Mouse (Mus musculus) natural killer cell, adult 2 months (primary cell): ENCODE measurements around the gene Hcn4.

Source experiments
- DNase-seq, 2 experiments: peaks; one replicate each; pipeline ENCODE4 v3.0.0; 2022; ENCODE audit warnings: low spot score in 2 of 2

Gene Hcn4

DNA sequence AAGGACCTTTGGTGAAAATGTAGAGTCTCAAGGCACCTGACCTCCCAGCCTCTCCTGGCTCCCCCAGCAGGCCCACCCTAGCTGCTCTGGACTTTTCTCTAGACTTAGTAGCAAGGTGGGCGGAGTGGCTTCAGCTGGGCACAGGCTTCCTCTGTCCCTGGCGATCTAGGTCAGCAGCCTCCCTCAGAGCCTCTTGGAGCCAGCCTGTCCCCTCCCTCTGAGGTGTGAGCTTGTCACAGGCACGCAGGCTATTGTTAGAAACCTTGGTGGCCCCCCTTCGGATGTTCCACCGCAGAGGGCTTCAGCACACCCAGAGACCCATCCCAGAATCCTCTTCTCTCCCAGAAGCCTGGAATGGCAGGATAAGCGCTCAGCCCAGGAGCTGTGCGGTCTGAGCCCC, 24.5 kb downstream of the Hcn4 start:
- DNase-seq = no peak

DNA sequence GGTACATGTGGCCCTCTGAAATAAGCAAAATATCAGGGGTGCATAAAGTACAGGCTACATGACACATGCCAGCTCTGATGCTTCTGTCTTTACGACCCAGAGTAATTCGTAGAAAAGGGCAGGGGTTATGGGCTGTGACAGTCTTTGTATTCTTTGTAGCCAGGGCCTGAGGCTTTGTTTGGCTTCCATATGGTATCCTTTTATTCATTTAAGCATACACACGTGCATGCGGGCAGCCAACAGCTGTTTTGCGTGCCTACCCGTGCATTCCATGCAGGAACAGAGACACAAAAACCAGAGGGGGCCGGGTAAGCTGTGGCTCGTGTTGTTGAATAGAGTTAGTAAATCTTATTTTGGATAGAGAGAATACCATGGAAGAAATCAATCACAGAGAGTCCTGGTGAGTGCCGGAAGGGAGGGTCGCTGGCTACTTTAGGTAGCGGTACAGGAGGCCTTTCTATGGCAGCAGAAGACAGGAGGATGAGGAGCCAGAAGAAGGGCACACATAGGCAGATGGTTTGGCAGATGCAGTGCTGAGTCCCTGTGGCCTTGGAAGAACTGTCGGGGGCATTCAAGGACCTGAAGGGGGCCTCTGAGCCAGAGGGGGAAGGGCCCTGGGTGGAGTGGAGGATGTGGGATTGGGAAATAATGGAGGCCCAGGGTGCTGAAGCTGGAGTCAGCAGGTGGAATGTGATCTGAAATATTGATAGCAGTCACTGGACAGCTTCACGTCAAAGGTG, 26.5 kb downstream of the Hcn4 start:
- DNase-seq = no peak

DNA sequence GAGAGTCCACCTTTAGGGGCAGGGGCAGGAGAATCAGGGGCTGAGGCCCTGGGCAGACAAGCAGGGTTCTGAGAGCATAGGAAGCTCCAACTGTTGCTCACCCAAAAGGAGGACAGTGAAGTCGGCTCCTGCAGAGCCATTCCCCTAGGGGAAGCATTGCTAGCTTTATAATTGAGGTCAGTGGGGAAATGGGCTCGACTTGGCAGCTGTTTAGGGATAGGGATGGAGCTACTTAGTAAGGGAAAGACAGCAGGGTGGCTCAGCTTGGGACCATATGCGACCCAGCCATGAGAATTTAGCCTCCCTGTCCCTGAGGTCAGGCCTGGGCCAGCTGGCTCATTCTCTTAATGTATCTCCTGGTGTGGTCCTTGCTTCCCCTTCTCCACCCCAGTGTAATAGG, 31.7 kb downstream of the Hcn4 start:
- DNase-seq = no peak

DNA sequence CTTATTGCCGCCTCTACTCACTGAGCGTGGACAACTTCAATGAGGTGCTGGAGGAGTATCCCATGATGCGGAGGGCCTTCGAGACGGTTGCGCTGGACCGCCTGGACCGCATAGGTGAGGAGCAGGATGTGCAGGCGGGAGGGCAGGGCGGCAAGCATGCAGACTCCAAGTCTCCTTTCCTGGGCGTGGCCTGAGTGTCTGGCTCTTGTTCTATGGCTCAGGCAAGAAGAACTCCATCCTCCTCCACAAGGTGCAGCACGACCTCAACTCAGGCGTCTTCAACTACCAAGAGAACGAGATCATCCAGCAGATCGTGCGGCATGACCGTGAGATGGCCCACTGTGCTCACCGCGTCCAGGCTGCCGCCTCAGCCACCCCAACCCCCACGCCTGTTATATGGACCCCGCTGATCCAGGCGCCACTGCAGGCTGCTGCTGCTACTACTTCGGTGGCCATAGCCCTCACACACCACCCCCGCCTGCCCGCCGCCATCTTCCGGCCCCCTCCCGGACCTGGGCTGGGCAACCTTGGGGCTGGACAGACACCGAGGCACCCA, 35.9 kb downstream of the Hcn4 start:
- DNase-seq = no peak

DNA sequence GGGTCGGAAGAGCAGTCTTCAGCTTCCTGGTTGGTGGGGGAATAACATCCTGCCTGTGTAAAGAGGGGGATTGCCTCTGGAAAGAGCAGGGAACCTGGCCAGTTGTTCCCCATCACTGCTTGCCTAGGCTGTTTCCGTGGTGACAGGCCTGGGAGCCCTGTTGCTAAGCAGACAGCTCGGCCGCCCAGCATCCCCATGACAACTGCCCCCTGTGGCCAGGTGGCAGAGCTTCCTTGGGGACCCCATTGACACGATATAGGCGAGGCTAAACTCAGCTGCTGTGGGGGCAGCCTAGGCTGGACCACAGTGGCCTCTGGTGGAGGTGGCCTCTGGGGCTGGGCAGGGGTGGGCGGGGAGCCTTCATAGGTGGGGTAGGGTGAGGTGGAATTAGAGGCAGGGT, 40.6 kb downstream of the Hcn4 start:
- DNase-seq = no peak

DNA sequence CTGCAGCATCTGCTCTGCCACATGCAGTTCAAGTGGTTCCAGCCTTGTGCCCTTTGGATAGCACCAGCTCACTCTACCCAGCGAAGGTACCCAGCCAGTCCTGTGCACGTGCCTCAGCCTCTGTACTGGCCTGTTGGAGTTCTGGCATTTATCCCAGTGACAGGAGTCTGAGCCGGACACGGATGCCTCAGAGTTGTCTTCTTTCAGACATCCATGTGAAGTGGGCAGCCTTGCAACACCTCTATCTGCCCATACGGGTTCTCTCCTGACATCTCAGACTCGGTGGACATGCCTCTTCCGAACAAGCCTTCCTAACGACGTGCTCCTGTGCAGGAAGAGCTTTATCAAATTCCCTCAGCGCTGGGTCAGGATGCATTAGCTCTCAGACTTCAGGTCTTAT, 47.9 kb downstream of the Hcn4 start:
- no peak for DNase-seq

DNA sequence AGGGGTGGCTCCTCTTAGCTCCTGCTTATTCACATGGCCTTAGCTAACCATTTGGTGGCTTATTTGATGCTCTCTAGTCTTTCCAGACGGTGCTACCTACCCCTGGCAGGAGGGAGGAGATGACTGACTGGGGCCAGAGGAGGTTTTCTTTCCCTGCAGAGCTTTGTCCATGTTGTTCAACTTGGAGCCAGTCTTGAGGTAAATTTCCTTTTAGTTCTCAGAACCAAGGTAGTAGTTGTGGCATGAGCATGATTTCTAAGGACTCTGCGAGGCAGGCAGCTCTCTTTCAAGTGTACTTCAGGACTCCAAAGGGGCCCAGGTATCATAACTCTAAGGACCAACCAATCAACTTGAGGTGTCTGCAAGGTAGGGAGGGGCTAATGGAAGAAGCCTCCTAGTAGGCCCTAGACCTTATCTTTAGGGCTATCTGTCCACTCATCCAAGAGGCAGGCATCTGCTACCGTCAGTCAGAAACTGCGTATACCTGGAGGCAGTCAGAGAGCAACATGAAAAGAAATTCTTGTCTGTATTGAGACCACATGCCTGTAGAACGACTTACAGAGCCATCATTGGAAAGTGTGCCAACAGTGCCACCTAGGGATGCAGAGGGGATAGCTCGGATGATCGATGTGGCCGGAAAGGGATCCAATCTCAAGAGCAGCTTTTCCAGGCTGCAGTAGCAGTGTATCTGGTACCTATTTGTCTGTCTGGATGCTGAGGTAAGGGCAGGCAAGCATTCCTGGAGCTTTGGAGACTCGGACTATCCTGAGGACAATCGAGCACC, 50.5 kb downstream of the Hcn4 start:
- no peak for DNase-seq

DNA sequence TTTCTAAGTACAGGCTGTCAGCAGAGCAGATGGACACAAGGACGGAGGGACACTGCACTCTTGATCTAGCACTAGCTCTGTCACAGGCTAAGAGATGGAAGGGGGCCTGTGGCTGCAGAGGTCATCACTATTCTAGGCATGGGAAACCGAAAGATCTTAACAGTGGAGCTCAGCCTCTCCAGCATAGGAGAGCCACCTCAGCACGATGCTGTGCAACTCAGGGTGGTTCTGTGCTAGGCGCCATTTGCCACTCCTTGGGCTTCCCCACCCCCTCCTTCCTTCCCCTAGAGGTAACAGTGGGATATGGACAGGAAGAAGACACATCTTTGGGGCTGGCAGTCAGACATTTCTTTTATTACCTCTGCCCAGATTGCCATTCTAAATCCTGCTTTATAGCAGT, 51.1 kb downstream of the Hcn4 start:
- DNase-seq = no peak

DNA sequence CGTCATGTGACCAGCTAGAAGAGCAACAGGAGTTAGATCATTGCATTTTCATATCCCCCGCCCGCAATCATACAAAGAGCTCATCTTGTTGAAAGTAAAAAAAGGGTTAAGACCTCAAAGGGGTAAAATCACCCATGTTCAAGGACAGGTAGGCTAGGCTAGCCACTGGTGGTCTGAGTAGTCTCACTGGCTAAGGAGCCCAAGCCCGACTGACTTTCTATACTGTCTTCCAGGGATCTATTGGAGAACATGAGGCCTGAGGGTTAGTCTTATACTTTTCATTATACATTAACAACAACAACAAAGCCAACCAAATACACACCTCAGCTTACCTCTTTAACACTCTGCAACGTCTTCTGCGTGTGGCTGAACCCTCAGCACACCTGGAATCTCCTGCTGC, 52.2 kb downstream of the Hcn4 start:
- DNase-seq = no peak

DNA sequence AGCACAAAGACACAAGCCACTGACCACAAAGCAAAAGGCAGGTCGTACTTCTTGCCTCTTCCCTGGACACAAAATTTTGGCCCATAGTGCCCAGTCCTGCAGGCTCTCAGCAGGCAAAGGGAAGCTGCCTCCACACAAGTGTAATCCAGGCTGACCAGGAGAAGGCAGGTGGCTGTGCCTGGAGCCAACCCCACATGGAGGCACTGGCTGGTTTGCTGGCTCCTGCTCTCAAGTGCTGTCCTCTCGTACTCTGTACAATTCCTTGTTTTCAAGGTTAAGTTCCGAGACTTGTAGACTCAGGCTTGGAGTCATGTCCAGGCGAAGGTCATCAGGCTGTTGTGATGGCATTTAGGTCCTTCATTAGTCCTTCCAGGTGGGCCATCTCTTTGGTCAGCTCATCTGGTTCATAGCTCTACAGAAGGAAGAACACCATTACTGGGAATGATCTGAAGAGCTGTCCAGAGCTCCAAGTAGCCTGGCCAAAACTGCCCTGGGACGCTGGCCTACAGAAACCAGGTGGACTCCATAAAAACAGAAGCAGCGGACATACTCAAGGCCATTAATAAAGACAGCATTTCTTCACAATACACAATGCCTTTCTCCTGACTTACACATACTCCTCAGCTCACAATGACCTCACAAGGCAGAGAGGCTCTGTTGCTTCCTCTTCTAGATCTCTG, 53.9 kb downstream of the Hcn4 start:
- DNase-seq = no peak

DNA sequence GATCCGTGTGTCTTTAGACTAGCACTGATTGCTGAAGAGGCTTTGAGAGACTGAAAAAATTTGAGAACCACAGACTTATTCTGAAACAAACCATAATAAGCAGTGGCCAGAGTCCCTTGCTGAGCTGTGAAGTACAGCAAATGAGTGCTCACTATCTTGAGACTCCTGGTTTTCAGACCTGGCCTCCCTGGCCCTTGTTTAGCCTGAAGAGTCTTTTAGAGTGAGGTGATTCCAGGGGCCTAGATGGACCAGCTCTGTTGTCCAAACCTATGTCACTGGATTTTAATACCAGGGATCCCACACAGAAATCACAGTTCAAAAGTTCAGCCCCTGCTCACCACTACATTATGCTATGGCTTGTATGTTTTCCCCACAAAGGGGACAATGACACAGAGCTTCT, 56.6 kb downstream of the Hcn4 start:
- no peak for DNase-seq

DNA sequence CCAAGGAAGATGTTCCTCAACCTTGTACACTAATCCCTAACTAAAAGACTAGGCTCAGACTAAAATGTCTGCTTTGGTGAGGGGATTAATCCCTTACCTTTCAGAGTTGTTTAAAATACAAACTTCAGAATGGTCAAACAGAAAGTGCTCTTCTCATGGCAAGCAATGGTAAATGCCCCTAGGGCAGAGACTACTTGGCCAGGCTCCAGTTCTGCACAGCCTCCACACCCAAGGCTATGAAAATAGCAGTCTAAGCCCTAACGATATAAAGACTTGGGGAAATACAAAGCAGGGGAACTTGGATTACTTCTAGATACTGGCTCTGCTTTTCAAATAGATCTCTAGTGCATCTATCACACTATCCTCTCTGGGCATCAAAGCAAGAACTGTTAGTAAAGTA, 59.5 kb downstream of the Hcn4 start:
- no peak for DNase-seq

DNA sequence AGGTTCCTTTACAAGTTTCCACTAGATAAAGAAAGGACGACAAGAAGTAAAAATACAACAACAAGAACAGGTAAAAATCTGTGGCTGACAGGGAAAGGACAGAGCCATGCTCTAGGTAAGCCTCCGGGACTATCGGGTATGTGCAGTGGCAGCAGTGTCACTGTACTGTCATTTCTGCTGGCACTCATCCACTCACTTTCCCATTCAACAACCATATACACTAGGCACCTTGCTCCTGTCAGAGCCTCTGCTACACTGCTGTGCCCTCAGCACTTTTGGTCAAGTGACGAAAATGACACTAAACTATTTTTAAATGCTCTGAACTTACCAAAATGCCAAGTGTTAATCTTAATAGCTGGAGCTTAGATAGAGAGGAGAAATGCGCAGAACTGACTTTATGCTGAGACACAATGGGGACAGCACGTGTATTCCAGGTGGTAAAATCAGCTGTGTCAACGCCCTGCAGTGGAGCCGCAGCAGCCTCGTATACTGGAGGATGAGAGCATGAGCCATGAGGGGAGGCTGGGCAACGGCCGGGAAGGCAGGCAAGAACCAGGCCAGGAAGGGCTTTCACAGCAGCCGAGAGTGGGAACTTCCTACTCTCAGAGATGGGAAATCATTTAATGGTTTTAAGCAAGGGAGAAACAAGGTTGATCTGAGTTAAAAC, 66.7 kb downstream of the Hcn4 start:
- no peak for DNase-seq

DNA sequence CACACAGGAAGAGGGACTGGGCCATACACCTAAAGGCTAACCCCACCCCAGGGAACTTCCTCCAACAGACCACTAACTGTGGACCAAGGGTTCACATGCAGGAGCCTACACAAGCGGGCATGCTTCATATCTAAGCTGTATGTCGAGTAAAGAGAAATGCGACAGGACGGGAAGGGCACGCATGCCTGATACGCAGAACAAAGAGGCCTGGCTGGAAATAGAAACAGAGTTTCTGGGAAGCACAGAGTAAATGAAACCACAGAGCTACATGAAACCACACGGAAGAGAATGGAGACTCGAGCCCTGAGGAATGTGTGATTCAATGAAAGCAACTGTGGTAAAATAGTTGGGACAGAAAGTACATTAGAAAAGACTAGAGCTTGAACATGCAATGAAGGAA, 67.7 kb downstream of the Hcn4 start:
- no peak for DNase-seq

DNA sequence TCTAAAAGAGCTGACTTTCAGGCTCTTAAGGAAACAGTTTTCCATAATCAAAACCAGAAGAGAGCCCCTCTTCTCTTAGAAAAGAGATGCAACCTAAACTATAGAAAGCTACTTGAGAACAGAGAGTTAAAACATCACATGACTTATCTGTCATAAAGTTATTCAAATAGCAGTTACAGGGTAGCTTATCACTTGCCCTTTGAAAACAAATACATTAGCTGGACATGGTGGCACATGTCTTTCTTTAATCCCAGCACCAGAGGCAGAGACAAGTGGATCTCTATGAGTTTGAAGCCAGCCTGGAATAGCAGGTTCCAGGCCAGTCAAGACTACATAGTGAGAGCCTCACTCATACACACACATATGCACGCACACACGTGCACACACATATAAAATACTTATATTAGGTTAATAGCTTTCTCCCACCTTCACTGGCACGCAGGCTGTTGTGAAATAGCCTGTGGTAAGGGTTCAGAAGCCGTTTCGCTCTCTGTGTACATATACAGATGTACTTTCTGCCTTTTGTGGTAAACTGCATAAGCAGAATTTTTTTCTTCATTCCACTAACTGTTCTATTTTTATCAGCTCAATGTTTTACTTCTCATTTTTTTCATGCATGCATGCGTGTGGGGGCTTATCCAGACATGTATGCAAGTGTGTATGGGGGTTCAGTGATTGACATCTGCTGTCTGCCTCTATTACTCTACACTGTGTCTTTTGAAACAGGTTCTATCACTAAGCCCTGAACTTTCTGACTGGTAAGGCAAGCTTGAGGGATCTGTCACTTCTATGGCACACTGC, 68.8 kb downstream of the Hcn4 start:
- DNase-seq = no peak

DNA sequence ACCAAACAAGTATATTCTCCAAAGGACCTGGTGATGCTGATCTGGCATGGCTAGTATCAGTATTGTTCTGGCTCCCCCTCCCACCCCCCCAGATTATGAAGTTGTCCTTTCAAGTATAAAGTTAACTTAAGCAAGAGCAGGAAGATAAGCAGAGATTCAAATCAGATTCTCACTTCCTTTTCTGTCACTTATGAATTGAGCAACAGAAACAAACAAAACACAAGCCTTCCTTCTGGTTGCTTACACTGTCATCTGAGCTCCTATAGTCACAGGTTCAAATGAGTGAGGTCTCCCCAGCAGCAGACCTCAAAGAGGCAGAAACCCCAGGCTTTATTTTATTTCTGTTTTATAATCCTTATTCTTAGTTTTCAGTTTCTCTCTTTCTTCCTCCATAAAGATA, 76.4 kb downstream of the Hcn4 start:
- DNase-seq = no peak

DNA sequence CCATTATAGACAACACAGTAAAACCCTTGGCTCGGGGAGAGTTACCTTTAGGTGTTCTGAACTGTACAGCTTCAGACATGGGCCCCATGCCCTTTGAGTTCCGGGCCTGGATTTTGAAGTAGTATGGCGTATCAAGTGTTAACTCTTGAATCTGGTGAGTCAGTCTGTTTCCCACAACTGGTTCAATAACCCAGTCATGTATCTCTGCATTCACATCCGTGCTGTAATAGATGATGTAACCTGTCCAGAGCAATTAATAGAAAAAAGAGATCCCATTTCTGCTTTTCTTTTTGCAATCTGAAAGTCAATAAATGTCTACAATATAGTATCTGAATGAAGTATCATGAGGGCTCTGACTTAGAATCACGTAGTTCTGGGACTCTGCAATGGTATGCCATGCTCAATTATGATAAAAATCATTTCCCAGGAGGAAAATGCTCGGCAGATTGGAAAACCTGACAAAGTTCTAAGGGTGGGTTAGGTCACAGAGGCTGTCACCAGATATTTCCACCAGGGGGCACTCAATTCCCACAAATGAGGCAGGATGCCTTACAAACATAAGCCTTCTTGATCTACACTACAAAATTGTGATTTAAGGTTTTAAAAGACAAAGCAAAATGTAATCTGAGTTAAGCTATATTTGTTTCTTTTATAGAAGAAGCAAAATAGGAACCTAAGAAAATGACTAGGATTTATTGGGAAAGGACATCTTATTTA, 79.8 kb downstream of the Hcn4 start:
- peak in 1 of 2 experiments; percentile 35 for DNase-seq
